Mouse (Mus musculus): Measurements from ENCODE around the gene Dnajc6.

Dnajc6 gene

DNA sequence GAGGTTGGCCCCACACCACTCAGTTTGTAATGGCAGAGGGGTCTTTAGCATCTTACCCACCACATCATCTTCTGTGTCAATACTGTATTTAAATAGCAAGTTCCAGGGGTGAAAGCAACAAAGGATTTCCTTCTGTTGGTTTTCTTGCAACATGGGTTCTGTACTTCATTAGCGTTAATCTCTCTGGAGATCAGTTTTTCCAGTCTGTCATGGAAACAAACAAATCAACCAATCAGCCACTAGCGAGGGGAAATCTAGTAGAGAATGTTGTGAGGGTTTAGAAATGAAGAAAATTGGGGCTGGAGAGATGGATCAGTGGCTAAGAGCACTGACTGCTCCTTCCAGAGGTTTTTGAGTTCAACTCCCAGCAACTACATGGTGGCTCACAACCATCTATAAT is 9.5 kb downstream of the Dnajc6 start:
- intact Hi-C loops (cut with DNase I), result no loop called here

DNA sequence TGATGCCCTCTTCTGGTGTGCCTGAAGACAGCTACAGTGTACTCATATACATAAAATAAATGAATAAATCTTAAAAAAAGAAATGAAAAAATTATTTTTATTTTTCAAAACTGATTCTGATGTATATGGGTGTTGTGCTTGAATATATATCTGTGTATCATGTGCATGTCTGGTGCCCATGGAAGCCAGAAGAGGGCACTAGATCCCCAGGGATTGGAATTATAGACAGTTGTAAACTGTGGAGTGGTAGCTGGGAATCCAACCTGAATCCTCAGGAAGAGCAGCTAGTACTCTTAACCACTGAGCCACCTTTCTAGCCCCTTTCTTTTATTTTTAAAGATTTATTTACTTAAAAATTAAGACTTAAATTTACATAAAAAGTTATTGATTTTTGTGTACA is 9.9 kb downstream of the Dnajc6 start:
- intact Hi-C loops (cut with DNase I), result no loop called here

DNA sequence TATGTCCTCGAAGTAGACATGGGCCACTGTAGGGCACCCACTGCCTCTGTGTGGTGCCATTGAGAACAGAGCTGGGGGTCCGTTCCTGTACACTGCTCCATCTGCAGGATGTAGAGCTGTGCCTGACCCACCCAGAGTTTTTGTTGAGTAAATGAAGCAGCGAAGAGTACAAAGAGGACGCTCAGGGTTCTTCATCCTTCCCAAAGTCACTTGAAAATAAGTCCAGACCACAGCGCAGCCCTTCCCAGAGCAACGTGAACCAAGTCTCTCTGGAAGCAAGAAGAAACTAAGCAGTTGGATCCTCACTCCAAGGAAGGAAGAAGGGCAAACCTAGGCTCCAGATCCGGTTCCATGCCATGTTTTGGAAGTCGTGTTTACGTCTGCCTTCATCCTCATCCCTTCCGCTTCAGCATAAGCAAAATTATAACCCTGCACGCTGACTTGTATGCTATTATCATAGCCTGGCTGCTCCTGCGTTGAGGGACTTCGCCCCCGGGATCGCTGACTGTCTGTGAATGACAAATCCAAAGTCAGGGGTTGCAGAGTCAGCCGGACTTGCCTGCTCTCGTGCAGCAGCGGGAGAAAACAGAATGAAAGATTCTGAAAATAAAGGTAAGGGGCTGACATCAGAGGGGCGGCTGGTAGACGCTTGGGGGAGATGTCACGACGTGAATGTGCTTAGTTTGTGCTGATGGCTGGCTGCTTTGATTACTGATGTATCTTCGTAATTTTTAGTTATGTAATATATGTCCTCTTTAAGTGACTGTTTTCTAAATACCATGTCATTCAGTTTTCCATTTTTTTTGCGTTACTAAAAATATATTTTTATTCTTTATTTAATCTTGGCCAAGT is 11.3 kb downstream of the Dnajc6 start:
- intact Hi-C loops (cut with DNase I), result no loop called here

DNA sequence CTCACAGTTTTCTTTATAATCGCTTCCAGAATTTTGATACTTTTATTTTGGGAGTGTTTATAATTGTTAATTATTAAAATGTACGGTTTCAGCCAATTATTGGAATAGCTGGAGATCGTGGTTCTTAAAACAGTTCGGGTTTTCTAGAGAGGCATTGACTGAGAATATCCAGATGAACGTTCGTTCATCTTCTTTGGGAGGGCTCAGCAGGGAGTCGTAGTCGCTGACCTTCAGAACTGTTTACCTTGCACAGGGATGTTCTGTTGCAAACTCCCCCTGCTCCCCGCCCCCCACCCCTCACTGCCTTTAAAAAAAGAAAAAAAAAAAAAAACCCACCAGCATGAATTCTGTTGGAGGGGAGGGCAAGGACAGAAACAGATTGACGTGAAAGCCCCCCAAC is 12.0 kb downstream of the Dnajc6 start:
- intact Hi-C loops (cut with DNase I), result no loop called here

DNA sequence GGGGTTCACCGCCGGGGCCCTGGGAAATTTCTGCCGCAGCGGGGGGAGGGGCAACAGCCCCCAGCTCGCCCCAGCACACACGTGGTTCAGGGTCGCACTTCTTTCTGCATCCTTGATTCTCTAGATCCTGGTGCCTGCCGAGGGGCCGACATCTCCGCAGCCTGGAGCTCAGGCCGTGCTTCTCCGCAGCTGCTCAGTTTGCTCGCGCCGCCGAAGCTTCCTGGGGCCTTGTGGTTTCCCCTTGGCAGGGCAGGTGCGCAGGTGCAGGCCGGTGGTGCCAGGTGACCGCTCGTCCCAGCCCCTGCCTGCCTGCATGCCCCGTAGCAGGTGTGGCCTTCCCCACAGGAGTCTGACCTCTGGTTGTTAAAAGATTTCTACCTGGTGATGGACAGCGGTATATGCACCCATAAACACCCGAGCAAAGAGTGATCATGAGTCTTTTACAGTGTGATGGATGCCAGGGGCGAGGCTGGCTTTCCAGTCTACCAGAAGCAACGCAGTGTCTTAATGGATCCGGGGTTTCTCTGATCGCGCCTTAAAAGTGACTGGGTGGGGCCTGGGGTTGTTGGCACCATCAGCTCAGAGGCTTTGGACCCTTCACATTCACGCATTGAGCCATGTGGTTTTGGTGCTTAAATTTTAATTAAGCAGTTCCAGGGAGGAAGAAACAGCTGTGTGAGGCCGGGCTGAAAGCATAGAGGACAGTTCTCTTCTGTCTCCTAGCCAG is 12.6 kb downstream of the Dnajc6 start:
- intact Hi-C loops (cut with DNase I), result no loop called here

DNA sequence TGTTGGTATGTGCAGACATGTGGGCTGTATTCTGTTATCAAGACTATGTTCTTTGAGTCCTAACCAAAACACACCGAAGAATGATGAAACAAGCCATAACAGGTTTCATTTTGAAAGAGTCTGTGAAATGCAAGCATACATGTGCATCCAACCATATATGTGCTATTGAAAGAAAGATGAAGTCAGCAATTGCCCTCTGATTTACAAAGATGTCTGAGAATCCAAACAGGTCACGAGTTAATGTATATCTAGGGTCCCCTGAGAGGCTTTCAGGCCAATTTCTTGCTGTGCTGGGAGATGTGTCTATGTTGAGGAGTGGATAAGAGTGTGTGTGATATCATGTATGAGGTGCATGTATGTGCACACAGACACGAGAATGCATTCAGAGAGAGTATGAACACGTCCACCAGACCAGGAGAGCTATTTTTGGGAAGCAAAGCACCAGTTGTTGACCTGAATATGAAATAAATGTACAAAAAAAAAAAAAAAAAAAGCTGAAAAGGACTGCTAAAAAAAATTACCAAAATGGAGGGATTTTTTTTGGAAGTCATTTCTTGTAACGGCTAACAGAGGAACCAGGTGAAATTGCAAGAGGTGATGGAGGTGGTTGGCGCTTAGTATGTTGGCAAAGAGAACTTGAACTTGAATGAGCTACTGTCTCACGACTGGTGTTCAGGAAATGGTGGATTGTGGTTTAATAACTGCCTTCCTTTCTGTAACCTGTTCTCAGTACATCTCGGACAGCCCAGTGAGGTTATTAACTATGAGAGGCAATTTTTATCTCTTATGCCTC is 13.9 kb downstream of the Dnajc6 start:
- intact Hi-C loops (cut with DNase I), result no loop called here

DNA sequence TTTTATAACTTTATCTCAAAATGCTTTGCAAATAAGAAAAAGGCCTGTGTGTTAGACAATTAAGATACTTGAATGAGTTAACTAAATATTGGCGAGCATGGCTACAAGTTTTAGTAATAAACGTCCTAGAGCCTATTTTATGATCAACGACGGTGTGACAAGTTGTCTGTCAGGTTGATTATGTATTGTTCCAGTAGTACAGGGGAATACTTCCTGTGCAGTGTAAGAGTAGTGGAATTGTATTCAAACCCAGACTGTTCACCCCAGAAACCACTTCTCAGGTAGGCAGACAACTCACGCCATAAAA is 14.4 kb downstream of the Dnajc6 start:
- intact Hi-C loops (cut with DNase I), result no loop called here

DNA sequence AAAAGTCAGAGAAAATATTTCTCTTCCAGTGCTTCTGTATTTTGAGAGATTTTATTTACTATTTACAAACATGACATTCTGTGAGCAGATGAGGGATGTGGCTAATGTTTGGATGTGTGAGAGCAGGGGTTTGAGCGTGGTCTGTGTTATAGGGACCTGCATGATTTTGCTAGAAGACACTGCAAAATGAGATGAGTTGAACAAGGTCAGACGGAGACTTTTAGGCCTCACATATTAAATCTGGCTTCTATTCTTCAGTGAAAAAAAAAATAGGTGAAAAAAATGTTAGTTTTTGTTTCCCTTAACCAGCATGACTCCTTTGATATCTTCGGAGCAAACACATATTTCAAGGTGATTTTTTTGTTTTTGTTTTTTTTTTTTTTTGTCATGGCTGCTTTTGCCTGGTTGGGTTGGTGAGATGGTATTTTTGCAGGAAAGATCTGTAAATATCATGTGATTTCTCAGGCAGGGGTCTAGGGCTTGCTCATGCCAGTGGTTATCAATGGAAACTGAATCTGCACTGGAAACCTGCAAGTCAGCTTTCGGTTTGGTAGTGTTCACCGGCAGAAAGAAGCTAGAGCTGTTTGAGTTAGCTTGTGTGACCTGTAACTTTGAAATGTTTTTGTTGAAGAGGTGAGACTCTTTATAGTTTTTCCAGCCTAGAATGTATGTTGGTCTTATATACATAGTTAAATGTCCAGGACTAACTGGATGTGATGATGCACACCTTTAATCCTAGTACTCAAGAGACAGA is 15.5 kb downstream of the Dnajc6 start:
- intact Hi-C loops (cut with DNase I), result no loop called here

DNA sequence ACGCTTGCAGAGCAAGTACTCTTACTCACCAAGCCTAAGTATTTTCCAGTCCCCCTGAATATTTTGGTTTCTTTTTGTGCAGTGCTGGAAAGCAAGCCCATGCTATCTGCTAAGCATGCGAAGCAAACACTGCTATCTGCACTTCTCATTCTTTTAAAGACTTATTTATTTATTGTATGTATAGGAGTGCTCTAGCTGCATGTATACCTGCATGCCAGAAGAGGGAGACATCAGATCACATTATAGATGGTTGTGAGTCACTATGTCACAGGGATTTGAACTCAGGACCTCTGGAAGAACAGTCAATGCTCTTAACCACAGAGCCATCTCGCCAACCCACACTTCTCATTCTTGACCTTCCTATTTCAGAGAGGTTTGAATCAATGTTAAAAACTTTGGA is 16.8 kb downstream of the Dnajc6 start:
- intact Hi-C loops (cut with DNase I), result no loop called here

DNA sequence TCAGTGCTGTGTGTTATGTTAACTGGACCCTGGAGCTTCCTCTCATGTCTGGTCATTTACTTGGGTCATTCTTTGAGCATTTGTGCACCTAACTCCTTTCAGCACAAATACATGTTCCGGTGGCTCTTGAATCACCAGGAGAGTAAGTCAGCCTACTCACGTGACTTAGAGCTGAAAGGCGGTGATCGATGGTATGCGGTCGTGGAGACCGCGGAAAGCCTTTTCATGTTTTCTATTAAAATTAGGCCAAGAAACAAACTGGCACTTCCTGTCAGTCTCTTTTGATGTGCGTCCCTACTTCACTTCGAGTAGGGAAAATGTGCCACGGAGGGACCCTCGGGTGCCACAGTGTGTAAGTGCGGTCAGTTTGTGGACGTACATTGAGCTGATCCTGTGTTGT is 19.4 kb downstream of the Dnajc6 start:
- intact Hi-C loops (cut with DNase I), result no loop called here

DNA sequence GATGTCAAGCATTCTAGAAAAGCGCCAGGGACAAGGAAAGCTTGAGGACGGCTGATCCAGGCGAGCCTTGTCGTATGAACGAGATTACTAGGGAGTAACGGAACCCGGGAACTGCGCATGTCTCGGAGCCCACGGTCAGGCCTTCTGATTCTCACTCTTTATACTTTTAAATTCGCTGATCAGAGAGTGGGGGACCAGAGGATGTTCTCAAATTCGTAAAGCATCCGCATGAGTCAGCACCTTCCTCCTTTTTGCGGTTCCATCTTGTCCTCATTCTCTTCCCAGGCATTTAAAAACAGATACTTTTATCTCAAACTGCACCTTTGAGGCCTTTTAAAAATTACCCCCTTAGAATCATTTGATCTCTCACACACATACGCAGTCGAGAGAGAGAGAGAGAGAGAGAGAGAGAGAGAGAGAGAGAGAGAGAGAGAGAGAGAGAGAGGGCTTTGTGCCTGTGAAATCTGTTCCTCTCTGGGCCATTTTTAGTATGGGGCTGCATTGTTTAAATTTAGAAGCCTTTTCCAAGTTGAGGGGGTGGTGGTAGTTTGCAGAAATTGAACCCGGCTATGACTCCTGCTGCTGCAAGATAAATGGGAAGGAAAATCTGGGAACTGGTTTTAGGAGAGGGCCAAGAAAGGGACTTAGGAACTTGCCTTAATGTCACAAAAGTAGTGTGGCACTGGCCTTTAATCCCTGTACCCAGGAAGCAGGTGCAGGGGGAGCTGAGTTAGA is 20.2 kb downstream of the Dnajc6 start:
- intact Hi-C loops (cut with DNase I), result no loop called here

DNA sequence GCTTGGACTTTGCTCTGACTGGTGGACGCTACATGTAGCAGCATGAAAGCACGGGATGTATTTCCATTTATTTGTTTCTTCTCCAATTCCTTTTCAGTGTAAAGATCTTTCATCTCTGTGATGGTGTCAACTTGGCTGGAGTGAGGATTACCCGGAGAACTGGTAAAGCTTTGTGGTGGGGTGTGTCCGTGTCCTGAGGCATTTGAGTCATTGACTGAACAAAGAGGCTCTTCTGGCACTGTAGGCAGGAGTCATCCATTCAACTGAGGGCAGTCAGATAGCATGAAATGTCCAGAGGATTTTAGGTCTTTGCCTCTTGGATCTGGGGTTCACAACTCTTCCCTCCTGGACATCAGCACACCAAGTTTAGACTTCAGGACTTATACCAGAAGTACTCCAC is 35.5 kb downstream of the Dnajc6 start:
- intact Hi-C loops (cut with DNase I), result no loop called here

DNA sequence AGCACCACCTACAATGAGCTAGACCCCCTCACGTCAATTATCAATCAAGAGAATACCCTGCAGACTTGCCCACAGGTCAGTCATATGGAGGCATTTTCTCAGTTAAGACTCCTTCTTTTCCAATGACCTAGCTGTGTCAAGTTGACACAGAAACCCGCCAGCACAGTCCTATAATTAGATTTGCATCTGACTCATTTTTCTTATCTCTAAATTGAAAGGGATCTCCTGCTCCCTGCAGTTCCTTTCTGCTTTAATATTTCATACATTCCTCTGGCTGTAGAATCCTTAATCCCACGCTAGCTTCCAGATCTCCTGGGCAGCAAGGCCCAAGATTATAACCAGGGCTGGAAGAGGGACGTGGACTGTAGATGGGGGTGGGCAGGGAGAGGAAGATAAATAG is 44.1 kb downstream of the Dnajc6 start:
- intact Hi-C loops (cut with DNase I), result no loop called here

DNA sequence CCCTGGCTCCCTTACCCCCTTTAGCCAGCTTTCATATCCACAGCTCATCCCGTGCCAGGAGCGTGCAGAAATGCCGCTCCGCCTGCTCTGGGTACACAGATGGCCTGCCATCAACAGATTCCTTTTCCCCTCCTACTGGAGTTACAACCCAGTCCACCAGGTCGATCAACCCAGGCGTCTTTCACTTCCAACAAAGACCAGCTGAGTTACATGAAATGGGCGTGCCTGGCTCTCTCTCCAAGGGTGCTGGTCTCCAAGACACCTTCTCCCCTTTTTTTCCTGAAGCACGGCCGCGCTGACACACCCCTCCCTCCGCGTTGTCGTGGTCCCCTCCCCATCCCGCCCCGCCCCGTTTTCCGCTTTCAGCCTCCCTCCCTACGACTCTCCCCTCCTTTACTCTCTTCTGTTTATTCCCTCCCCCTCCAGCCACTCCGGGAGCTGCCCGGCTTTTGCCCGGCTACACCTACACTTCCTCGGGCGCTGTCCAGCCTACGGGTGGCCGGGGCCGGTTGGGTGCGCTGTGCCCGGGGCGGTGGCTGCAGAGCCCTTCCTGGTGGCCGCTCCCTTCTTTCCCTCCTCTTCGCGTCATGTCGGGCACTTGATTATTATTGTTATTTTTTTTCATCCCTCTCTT is 53.6 kb downstream of the Dnajc6 start:
- intact Hi-C loops (cut with DNase I), result no loop called here

DNA sequence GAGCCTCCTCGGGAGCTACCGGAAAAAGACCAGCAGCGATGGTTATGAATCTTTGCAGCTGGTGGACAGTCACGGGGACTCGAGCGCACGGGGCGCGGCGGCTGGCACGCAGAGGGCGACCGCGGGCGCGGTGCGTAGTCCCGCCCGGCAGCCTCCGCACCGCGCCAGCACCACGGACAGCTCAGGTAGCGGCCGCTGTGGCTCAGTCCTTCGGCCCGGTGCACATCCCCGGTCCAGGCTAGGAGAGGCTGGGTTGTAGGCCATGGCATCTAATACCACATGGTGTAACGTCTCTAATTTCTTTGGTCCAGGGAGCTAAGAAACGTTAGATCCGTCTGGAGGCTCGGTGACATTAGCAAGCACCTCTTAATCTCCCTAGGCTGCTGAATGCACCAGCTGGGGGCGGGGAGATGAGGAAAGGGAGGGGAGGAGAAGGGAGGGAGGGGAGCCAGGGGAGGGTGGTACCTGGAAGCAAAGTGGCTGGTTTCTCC is 54.3 kb downstream of the Dnajc6 start:
- intact Hi-C loops (cut with DNase I), result no loop called here

DNA sequence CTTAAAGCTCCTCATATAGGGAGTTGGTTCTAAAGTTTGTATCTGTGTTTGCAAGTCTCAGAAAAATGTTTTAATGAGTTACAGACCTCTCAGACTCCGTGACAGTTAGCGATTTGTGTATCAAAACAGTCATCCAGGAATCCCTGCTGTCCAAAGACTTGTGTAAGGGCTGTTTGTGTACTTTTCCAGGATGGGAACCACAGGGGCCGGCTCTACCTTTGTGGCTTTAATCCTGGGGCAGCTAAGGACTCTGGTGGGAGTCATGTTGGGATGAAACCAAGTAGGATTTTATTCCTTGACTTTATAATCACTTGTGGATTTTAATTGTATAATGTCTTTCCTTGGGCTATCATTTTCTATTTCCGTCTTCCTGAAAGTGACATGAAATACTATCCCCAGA is 55.0 kb downstream of the Dnajc6 start:
- intact Hi-C loops (cut with DNase I), result no loop called here

DNA sequence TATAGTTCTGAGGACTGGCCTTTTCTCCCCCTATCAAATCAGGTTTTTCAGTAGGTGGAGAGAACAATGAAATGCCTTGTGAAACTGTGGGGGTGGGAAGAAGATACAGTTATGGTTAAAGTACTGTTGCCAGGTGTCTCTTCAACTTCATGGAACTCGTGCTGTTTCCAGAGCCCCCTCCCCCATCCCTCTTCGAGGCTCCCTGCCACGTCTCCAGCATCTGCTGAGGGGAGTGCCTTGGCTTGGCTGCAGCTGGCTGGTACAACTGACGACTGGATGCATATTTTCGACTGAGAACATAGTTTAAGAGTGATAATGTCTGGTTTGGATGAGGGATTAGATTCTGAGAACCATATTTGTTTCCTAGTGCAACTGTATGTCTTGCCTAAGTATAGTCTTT is 55.9 kb downstream of the Dnajc6 start:
- intact Hi-C loops (cut with DNase I), result no loop called here

DNA sequence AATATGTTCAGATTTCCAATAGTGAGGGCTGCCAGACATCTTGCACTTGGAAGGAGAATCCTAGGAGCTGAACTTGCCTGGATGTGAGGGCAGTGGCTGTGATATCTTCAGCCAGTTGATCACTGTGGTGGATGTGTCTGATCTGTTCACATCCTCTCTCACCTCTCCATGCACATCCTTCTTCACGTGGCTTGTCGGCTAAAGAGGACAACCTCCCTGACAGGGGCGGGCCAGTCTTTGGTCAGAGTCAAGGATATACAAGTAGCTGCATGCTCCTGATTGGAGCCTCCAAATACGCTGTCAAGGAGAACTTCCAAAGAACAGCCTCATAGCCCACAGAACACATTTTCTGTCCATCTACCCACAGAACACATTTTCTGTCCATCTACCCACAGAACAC is 58.6 kb downstream of the Dnajc6 start:
- intact Hi-C loops (cut with DNase I), result no loop called here

DNA sequence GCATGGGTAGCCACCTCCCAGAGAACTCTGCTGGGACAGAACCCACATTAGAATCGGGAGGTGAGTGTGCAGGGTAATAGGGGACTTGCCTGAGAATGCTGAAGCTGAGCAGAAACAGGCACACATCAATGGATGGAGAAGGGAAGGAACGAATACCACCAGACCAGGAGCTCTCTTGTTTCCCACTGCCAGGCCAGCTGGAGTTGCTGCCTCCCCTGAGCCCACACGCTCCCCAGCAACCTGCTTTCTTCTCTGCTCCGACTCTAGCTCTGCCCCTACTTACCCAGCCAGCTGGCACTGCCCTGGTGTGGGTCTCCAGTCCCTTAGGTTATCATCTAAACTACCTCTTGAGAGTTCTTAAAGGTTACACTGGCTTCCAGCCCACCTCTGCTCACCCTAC is 63.7 kb downstream of the Dnajc6 start:
- intact Hi-C loops (cut with DNase I), result no loop called here

DNA sequence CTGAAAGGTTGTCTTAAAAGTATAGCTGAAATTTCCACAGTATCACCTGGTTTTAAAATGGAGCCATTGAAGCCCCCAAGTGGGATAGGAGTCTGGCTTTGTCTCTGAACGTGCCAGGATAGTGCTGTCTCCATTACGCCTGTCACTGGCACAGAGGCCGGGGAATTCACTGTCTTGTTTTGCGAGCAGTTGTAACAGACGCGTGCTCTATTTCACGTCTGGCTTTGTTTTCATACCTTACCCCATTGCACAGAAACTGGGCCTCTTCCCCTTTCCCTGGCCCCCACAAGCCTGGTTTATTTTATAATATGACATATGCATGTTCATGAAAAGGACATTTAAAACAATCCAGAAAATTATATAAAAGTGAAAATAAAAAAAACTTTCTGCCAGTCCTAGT is 66.4 kb downstream of the Dnajc6 start:
- intact Hi-C loops (cut with DNase I), result no loop called here

Measured in adrenal gland (tissue).